Mouse (Mus musculus) forebrain, embryonic 13.5 days (tissue): Measurements from ENCODE around the gene Col18a1. TPM values are rescaled to one million over a fixed set of nuclear protein-coding genes. Genes with fewer than 3 reads are reported as not detected.

Experiments used
- ATAC-seq: fragments of 200-750 bp; cut with Nextera tagmentation; 2 replicates; pipeline ENCODE4 v1.8.0; 2017
- H3K27ac ChIP-seq: fragments of 300-500 bp; sonication (generic); 2 replicates; pipeline ENCODE4 v1.5.1; 2015; ENCODE audit warnings: inconsistent platforms, mild to moderate bottlenecking, moderate library complexity
- H3K27me3 ChIP-seq: fragments of 300-500 bp; sonication (generic); 2 replicates; pipeline ENCODE4 v1.6.1; 2015; ENCODE audit warnings: mild to moderate bottlenecking, inconsistent platforms
- H3K36me3 ChIP-seq: fragments of 300-500 bp; sonication (generic); 2 replicates; pipeline ENCODE4 v1.6.1; 2015; ENCODE audit warnings: mild to moderate bottlenecking, inconsistent platforms; ENCODE audit not compliant: poor library complexity, severe bottlenecking
- H3K4me1 ChIP-seq: fragments of 300-500 bp; sonication (generic); 2 replicates; pipeline ENCODE4 v1.6.1; 2015; ENCODE audit warnings: inconsistent platforms
- H3K4me2 ChIP-seq: fragments of 300-500 bp; sonication (generic); 2 replicates; pipeline ENCODE4 v1.6.1; 2015; ENCODE audit warnings: inconsistent platforms, mild to moderate bottlenecking, moderate library complexity
- H3K4me3 ChIP-seq: fragments of 300-500 bp; sonication (generic); 2 replicates; pipeline ENCODE4 v1.5.1; 2015; ENCODE audit warnings: mild to moderate bottlenecking, inconsistent platforms
- H3K9ac ChIP-seq: fragments of 300-500 bp; sonication (generic); 2 replicates; pipeline ENCODE4 v1.6.1; 2015; ENCODE audit warnings: mild to moderate bottlenecking, inconsistent platforms
- H3K9me3 ChIP-seq: fragments of 300-500 bp; sonication (generic); replicated peaks from 2 replicates; pipeline ENCODE4 v1.6.1; 2016; ENCODE audit warnings: inconsistent platforms
- WGBS: fragments of 180-500 bp; shearing (Covaris S2); methylation state at CpG from one replicate; pipeline ENCODE4 v1.1.7; 2015; 5-methylcytosine and 5-hydroxymethylcytosine counted together
- polyA plus RNA-seq: library from polyadenylated mRNA; unstranded; fragments of >200 nt; fragmentation: Nextera tagmentation; extraction: Ambion mirVana; gene quantifications from 2 replicates; pipeline ENCODE4 v1.2.1, GENCODE M21; 2015

The Col18a1 gene
- polyA plus RNA-seq, result 35.5 and 38.9 TPM in 2 replicates

DNA sequence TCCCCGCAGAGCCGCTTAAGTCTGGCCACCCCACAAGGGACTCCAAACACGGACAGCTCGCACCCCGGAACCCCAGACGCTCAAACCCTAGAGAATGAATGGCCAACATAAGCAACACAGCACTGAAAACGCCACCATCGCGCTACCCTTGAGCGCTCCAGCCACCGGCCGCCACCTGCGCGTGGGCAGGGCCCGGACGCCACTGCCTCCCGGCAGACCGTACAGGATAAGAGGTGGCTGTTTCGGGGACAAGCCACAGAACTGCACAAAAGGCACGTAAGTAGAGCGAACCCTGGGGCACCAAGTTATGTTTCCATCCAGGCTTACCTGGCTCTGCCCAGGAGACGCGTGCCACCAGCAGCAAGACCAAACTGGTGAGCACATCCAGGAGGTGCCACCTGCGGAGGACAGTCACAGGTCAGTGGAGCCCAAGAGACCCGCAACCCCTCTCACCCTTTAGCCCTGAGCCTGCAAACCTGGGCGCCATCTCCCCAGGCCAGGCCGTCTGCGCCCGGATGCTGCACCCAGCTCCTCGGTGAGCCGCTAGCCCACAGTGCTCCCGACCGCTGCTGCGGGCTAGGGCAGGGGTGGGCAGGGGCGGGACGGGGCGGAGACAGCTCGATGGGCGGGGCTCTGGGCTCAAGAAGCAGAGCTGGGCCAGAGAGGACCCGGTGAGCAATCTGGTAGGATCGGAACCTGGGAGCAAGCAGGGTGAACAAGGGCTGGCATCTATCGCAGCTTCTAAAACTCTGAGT lies at the start of gene Col18a1:
Col18a1 (minus strand) TSS at position 586 of the 755 bp plus-strand sequence.
- Histone ChIP-seq H3K9me3 (no peaks in the 10 kb centered on the region), H3K36me3 (no peaks in the 10 kb centered on the region), H3K27me3 (peaks cover 8% of the 10 kb centered on the region; the same call in 1 of the 2 replicates), H3K27ac (peak within 1 kb of the TSS; percentile 70), H3K4me1 (peaks cover 31% of the 10 kb centered on the region), H3K4me2 (peak within 1 kb of the TSS; percentile 95), H3K4me3 (peak within 1 kb of the TSS; percentile 54), H3K9ac (peak within 1 kb of the TSS; percentile 73)
- ATAC-seq, result peak; percentile 87
- WGBS, result under 1% methylated on average over 42 of the region's 42 CpGs

DNA sequence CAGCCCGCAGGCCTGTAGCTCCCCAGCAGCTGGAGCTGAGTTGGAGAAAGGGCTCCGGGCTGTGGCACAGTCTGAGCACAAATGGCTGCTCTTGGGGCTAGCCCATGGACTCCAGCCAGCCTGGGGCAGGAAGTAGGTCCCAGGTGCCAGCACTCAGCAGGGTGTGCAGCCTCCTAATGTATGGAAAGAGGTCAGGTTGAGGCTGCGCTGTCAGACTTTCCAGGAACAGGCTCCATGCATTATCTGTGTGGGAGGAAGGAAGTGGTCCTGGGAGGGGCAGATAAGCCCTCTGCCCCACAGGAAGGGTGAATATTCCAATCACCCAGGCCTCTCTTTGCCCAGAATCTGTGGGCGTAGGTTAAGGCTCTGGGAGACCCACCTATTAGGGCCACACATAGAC lies 49.3 kb upstream of the Col18a1 start:
- Histone ChIP-seq H3K27ac (no peak overlapping the region), H3K27me3 (no peaks in the 10 kb centered on the region), H3K36me3 (no peaks in the 10 kb centered on the region), H3K9me3 (no peaks in the 10 kb centered on the region), H3K9ac (no peak overlapping the region; the same call in 1 of the 2 replicates), H3K4me3 (no peak overlapping the region), H3K4me2 (no peak overlapping the region), H3K4me1 (0 out of 2 replicates have a peak, but pooled peaks cover 5% of the 10 kb centered on the region)
- ATAC-seq, result no peak
- 77% methylated on average over 4 of the region's 4 CpGs for WGBS

DNA sequence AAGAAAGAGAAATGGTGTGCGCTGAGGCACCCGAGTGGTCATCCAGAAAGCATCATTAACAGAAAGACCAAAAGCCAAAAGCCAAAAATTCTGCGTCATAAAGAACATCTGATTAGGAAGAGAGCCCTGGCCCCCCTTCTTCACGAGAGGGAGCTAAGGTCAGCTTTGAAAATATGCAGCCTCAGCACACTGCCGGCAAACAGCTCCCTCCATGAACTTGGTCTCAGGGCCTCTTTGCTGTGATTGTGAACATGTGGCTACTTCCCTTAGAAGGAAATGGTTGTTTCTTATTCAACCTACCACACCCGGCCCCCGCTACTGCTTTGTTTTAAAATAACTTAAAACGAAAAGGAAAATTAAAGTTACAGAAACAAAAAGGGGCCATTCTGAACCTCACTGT lies 48.2 kb upstream of the Col18a1 start:
- no peak overlapping the region for H3K27ac ChIP-seq
- no peak for ATAC-seq
- 80% methylated on average over 8 of the region's 8 CpGs for WGBS
- no peaks in the 10 kb centered on the region for H3K9me3 ChIP-seq
- no peak overlapping the region for H3K4me3 ChIP-seq
- no peaks in the 10 kb centered on the region for H3K36me3 ChIP-seq
- no peaks in the 10 kb centered on the region for H3K27me3 ChIP-seq
- no peak overlapping the region for H3K9ac ChIP-seq
- 0 out of 2 replicates have a peak, but pooled peaks cover 5% of the 10 kb centered on the region for H3K4me1 ChIP-seq
- H3K4me2 ChIP-seq, result no peak overlapping the region

DNA sequence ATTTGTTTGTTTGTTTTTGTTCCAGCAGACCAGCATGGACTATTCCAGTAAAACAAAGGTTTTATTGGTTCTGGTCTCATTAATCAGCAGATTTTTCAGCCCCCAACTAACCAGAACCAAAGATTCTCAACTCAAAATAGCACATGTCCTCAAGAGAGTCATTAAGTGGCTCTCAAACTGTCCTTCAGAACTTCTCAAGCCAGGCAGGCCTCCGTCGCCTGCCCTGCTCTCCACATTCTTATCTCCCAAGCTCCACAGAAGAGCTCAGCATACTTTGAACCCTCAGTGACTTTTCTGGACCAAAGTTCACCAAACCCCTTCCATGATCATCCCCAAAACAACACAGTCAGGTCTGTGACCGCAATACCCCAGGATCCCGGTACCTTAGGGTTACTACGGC lies 47.1 kb upstream of the Col18a1 start:
- H3K9ac ChIP-seq, result no peak overlapping the region
- 98% methylated on average over 5 of the region's 5 CpGs for WGBS
- H3K9me3 ChIP-seq, result no peaks in the 10 kb centered on the region
- no peak overlapping the region for H3K4me2 ChIP-seq
- H3K4me1 ChIP-seq, result 0 out of 2 replicates have a peak, but pooled peaks cover 5% of the 10 kb centered on the region
- no peak for ATAC-seq
- no peak overlapping the region for H3K4me3 ChIP-seq
- no peak overlapping the region for H3K27ac ChIP-seq
- H3K36me3 ChIP-seq, result no peaks in the 10 kb centered on the region
- H3K27me3 ChIP-seq, result no peaks in the 10 kb centered on the region

DNA sequence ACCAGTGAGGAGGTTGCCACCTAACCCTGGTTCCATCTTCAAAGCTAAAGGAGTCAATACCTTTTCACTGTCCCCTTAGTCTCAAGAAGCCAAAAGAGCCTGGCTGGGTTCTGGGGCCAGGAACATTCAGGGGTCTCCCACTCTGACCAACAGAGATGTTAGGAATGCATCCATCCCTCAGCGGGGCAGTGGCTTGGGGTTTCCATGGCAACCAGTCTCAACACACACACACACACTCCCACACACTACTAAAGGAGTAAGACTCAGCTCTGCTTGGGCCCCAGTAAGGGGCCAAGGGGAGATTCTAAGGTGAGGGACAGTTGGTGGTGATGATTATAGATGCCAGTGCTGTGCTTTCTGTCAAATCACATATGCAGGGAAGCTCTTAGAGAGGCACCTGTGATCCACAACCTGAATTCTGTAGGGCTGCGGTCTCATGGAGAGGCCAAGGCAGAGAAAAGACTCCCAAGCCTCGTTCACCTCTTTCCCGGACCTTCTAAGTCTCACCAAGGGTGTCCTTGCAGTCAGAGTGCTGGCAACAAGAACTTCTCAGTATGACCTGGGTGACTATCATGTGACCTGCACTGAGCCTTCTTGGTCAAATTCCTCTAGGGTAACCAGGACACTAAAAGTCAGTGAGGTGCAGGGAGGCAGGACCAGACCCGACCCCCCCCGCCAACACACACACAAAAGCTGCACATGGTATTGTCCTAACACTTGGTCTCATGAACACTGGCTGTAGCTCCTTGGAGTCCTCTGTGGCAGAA lies 46.2 kb upstream of the Col18a1 start:
- no peak overlapping the region for H3K4me2 ChIP-seq
- H3K4me3 ChIP-seq, result no peak overlapping the region
- H3K27ac ChIP-seq, result no peak overlapping the region
- no peaks in the 10 kb centered on the region for H3K36me3 ChIP-seq
- no peak overlapping the region for H3K9ac ChIP-seq
- no peak for ATAC-seq
- H3K27me3 ChIP-seq, result no peaks in the 10 kb centered on the region
- H3K9me3 ChIP-seq, result no peaks in the 10 kb centered on the region
- WGBS, result 79% methylated on average over 6 of the region's 6 CpGs
- 0 out of 2 replicates have a peak, but pooled peaks cover 5% of the 10 kb centered on the region for H3K4me1 ChIP-seq

DNA sequence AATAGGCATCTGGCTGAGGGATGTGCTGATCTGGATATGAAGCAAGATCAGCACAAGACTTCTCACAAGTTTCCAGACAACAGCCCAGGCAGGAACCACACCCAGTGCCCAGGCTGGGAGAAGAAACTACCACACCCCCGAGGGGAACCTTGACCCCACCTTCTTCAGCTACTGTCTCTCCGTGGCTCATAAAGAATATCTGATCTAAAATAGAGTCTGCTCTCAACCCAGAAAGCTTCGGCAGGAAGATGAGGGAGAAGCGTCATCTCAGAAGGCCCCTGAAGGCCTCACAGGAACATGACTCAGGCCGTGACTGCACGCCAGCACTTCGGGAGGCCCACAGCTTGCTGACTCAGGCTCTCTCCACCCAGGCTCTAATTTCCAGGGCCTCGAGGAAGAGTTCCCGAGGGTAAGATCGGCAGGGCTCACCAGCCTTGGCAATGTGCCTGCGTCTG lies 44.8 kb upstream of the Col18a1 start:
- Histone ChIP-seq H3K36me3 (no peaks in the 10 kb centered on the region), H3K27ac (no peak overlapping the region), H3K4me1 (0 out of 2 replicates have a peak, but pooled peaks cover 8% of the 10 kb centered on the region), H3K9ac (no peak overlapping the region), H3K9me3 (no peaks in the 10 kb centered on the region), H3K27me3 (no peaks in the 10 kb centered on the region), H3K4me3 (no peak overlapping the region), H3K4me2 (no peak overlapping the region)
- ATAC-seq, result no peak
- 81% methylated on average over 11 of the region's 11 CpGs for WGBS

DNA sequence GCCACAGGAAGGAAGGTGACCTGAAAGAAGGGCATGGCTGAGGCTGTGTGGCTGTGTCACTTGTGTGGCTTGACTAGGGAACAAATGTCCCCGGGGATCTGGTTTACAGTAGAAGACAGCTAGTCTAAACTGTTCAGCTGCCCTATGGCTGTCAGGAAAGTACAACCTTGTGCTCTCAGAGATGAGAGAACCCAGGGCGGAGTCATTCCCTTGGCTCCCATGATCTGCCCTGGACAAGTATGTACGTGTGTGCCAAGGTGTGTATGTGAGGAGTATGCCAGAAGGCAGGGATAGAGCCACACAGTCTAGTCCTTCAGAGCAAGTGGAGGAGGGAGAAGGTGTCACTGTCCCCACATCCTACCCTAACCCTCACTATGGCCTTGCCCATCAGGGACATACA lies 44.3 kb upstream of the Col18a1 start:
- 0 out of 2 replicates have a peak, but pooled peaks cover 7% of the 10 kb centered on the region for H3K4me1 ChIP-seq
- H3K36me3 ChIP-seq, result no peaks in the 10 kb centered on the region
- ATAC-seq, result no peak
- no peak overlapping the region for H3K4me2 ChIP-seq
- no peak overlapping the region for H3K9ac ChIP-seq
- no peaks in the 10 kb centered on the region for H3K27me3 ChIP-seq
- no peaks in the 10 kb centered on the region for H3K9me3 ChIP-seq
- no peak overlapping the region for H3K27ac ChIP-seq
- H3K4me3 ChIP-seq, result no peak overlapping the region
- WGBS, result 90% methylated on average over 3 of the region's 3 CpGs

DNA sequence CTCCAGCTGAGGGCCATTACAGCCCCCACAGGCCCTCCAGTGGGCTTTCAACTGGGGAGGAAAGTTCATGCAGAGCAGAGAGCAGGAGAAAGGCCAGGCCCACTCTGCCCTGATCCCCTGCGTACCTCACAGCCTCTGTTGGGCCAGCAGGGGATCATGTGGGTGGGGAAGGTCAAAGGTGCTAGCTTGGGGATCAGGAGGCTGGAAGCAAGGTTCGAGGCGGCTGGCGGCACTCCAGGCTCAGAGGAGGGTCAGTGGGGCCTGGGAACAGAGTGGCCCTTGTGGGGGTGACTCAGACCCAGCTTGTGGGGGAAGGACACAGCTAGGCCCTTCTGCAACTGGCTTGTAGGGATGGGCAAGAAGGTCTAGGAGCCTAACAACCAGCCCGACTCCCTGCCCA lies 42.9 kb upstream of the Col18a1 start:
- Histone ChIP-seq H3K4me1 (0 out of 2 replicates have a peak, but pooled peaks cover 3% of the 10 kb centered on the region), H3K4me3 (no peak overlapping the region), H3K4me2 (no peak overlapping the region), H3K36me3 (no peaks in the 10 kb centered on the region), H3K9ac (no peak overlapping the region), H3K9me3 (no peaks in the 10 kb centered on the region), H3K27ac (no peak overlapping the region), H3K27me3 (no peaks in the 10 kb centered on the region)
- no peak for ATAC-seq
- 61% methylated on average over 5 of the region's 5 CpGs for WGBS

DNA sequence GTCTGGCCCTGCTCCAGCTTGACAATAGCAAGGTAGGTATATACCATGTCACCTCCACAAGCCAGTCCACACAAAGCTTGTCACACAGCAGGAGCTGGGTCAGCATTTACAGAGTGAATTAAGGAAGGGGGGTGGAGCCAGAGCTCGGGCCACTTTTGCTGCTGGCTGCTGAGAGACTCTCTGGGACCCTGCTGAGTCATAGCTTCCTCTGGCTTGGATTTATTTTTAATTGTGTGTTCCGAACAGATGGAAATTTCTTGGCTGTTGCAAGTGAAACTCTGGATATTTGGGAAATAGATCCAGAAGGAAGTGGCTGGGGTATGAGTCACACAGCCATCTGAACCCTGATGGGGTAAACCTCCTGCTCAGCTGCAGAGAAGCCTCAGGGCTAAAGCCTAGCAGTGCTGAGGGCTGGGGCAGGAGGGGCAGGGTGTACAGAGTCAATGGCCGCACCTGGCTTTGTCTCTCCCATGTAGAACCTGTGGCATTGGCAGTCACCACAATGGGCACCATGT lies 40.3 kb upstream of the Col18a1 start:
- no peaks in the 10 kb centered on the region for H3K27me3 ChIP-seq
- H3K4me1 ChIP-seq, result 0 out of 2 replicates have a peak, but pooled peaks cover 3% of the 10 kb centered on the region
- no peaks in the 10 kb centered on the region for H3K9me3 ChIP-seq
- no peaks in the 10 kb centered on the region for H3K36me3 ChIP-seq
- no peak overlapping the region for H3K27ac ChIP-seq
- 42% methylated on average over 3 of the region's 3 CpGs for WGBS
- ATAC-seq, result no peak
- H3K4me2 ChIP-seq, result no peak overlapping the region
- H3K9ac ChIP-seq, result no peak overlapping the region
- no peak overlapping the region for H3K4me3 ChIP-seq

DNA sequence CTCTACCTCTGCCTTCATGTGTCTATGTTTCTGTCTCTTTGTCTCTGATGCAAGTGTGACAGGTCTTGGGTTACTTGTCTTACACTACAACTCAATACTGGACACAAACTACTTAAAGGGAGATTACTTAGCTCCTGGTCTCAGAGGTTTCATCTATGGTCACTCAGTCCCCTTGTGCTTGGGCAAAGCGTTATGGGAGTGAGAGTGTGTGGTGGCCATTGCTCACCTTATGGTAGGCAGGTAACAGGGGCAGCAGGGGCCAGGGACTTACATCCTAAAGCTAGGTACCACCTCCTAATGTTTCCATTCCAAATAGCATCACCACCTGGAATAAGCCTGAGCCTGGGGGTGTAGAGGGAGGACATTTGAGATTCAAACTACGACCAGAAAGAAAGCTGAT lies 39.8 kb upstream of the Col18a1 start:
- H3K9me3 ChIP-seq, result no peaks in the 10 kb centered on the region
- WGBS, result 75% methylated on average over 2 of the region's 2 CpGs
- H3K36me3 ChIP-seq, result no peaks in the 10 kb centered on the region
- 0 out of 2 replicates have a peak, but pooled peaks cover 3% of the 10 kb centered on the region for H3K4me1 ChIP-seq
- no peak overlapping the region for H3K27ac ChIP-seq
- H3K9ac ChIP-seq, result no peak overlapping the region
- no peak overlapping the region for H3K4me3 ChIP-seq
- H3K4me2 ChIP-seq, result no peak overlapping the region
- no peak for ATAC-seq
- no peaks in the 10 kb centered on the region for H3K27me3 ChIP-seq

DNA sequence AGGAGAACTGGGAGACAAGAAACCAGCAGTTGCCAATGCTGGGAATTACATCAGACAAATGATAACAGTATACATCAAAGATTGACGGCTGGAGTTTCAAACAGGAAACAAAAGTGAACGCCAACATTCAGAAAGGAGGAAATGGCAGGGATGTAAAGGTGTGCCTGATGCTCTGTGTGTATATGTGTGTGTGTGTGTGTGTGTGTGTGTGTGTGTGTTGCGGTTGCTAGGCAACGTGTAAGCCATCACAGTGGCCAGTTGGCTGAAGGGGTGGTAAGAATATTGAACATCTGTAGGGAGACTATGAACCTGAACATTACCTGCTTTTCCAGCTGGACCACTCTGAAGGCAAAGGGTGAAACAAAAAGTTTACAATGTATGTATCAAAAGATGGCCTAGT lies 37.6 kb upstream of the Col18a1 start:
- Histone ChIP-seq H3K27me3 (no peaks in the 10 kb centered on the region), H3K9ac (no peak overlapping the region), H3K36me3 (no peaks in the 10 kb centered on the region), H3K4me2 (no peak overlapping the region), H3K9me3 (no peaks in the 10 kb centered on the region), H3K27ac (no peak overlapping the region), H3K4me1 (0 out of 2 replicates have a peak, but pooled peaks cover 3% of the 10 kb centered on the region), H3K4me3 (no peak overlapping the region)
- WGBS, result 81% methylated on average over 4 of the region's 4 CpGs
- no peak for ATAC-seq

DNA sequence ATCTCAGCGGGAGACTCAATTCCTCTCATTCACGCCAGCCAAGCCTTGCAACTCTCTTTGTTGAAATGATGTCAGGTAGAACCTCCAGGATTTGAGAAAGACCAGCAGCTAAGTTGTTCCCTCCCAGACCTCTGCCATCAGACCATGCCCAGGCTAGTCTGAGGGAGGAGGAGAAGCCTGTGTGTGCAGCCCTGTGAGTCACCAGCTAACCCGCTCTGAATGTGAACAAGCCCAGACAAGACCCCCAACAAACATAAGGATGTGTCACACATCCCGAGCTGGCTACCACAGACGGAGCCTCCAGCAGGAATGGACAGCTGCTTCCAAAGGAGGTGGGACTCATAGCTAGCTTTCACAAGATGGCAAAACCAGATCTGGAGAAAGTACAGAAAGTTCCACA lies 35.6 kb upstream of the Col18a1 start:
- H3K4me2 ChIP-seq, result no peak overlapping the region
- no peak overlapping the region for H3K4me3 ChIP-seq
- no peak for ATAC-seq
- H3K9me3 ChIP-seq, result no peaks in the 10 kb centered on the region
- 57% methylated on average over 5 of the region's 5 CpGs for WGBS
- H3K4me1 ChIP-seq, result 0 out of 2 replicates have a peak, but pooled peaks cover 3% of the 10 kb centered on the region
- no peak overlapping the region for H3K9ac ChIP-seq
- no peaks in the 10 kb centered on the region for H3K27me3 ChIP-seq
- H3K27ac ChIP-seq, result no peak overlapping the region
- no peaks in the 10 kb centered on the region for H3K36me3 ChIP-seq
